Mouse (Mus musculus) adrenal gland, adult 18-20 months (tissue): ENCODE results near the gene Colgalt2. TPM values are rescaled to one million over a fixed set of nuclear protein-coding genes. Genes with fewer than 3 reads are reported as not detected.
A peak's percentile ranks its signal among the peaks of the same experiment; 100 is the strongest.
"Not testable (repeated sequence)": the region's sequence is repeated elsewhere in the genome, so short reads cannot be mapped to it uniquely, and the experiment has no call there.

Source experiments
- DNase-seq, 2 experiments: peaks; one replicate each; pipeline ENCODE4 v3.0.0; 2021 to 2022; ENCODE audit warnings: low spot score in 2 of 2
- long read RNA-seq, 2 experiments: library from polyadenylated mRNA; stranded (forward); transcript quantifications; one replicate each; pipeline ENCODE4 v2.0.0; 2021
- total RNA-seq, 2 experiments: library from RNA; stranded (reverse); gene quantifications; 1 replicate in 1 of 2; 2 replicates in 1 of 2; pipeline ENCODE4 v1.2.3; 2021

Colgalt2 gene
- 1 to 10 TPM; 2.1 to 2.2 TPM for total RNA-seq
- long read RNA-seq, experiment 1, full-length matches to known transcripts: 3 of 3 reads
- long read RNA-seq, experiment 1, partial matches to known transcripts: 0 of 3 reads
- long read RNA-seq, experiment 1, other reads (novel, unspliced or antisense): 0 of 3 reads
- long read RNA-seq, experiment 2, full-length matches to known transcripts: 5 of 6 reads
- long read RNA-seq, experiment 2, partial matches to known transcripts: 1 of 6 reads
- long read RNA-seq, experiment 2, other reads (novel, unspliced or antisense): 0 of 6 reads

DNA sequence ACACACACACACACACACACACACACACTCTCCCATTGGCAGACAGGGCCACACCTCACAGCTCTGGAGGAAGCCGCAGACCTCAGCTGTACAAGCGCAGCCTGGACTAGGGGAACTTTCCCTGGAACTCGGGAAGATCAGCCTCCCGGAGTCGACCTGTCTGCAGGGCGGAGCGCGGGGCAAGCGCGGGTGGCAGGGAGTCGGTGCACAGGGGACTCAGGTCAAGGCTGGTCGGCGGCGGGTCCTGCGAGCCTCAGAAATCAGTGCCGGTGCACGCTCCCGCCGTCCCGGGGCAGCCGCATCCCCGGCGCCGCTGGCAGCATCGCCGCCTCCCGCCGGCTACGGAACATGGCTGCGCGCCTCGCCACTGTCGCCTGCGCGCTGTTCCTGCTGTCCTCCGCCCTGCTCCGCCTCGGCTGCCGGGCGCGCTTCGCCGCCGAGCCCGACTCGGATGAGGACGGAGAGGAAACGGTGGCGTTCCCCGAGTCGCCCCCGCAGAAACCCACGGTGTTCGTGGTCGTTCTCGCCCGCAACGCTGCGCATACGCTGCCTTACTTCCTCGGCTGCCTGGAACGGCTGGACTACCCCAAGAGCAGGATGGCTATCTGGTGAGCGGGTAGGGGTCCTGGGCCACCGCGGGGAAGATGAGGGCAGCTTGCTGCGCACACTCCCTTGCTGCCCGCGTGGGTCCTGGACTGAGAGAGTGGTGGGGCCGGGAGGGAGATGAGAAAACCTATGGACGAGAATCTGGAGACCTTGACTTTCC, at the start of gene Colgalt2:
TSS of gene Colgalt2 (plus strand) at position 41 of the 766 bp plus-strand sequence.
- peak; percentile 60 to 61 for DNase-seq

DNA sequence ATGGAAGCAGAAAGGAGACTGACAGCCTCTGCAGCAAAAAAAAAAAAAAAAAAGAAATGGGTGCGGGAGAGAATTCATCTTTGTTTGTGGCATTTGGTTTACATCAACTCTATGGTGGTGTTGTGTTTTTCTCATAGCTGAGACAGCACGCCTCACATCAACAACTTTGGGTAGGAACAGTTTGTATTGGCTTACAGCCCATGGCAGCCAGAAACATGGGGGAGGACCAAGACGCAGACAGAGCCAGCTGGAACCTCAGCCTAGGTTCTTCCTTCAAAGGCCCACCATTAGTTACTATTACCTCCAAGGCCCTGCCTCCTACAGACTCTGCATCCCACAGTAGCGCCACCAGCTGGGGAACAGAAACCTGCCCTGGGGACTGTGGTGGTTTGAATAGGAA, 42.9 kb upstream of the Colgalt2 start:
- DNase-seq: no peak

GRCm38 (mm10) chr1:152368311-152369088, 31.1 kb upstream of the Colgalt2 start:
- DNase-seq: no peak

- peak; percentile 39 to 42 for DNase-seq
Observed at GRCm38 (mm10) chr1:152369139-152369538, 30.5 kb upstream of the Colgalt2 start.

DNA sequence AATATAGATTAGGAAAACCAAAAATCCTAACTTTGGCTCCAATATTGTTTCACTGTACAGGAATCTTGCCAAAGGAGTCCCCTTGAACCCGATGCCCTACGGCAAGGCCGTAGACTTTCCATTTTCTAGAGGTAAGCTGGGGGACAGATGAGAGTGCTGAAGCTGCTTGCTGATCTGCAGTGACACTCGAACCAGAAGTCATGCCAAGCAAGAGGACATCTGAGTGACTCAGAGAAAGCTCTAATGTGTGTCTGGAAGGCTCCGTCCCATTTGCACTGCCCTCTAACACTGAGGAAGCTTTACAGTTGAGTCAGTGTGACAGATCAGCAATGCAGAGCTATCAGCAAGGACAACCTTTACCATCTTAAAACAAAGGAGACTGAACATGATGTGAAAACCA, 21.3 kb upstream of the Colgalt2 start:
- peak in 1 of 2 experiments; percentile 4 for DNase-seq

- no peak for DNase-seq
Observed at GRCm38 (mm10) chr1:152384589-152384988, 15.0 kb upstream of the Colgalt2 start.

DNA sequence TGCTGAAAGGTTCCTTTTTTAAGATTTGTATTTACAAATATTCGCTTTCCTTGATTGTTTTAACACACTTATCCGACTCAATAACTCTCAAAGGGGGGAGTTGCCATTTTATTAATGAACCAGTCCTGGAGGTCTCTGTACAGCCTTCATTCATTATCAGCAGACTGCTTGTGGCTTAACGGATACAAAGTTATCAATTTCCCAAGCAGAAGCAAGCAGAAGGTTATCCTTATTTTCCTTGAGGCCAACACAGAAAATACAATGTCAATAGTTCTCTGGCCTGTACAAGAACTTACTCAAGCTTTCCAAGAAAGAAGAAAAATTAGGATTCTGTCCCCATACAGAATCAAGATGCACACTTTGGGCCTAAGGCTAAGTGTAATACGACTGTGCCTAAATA, 13.9 kb upstream of the Colgalt2 start:
- DNase-seq: not testable (repeated sequence)

DNA sequence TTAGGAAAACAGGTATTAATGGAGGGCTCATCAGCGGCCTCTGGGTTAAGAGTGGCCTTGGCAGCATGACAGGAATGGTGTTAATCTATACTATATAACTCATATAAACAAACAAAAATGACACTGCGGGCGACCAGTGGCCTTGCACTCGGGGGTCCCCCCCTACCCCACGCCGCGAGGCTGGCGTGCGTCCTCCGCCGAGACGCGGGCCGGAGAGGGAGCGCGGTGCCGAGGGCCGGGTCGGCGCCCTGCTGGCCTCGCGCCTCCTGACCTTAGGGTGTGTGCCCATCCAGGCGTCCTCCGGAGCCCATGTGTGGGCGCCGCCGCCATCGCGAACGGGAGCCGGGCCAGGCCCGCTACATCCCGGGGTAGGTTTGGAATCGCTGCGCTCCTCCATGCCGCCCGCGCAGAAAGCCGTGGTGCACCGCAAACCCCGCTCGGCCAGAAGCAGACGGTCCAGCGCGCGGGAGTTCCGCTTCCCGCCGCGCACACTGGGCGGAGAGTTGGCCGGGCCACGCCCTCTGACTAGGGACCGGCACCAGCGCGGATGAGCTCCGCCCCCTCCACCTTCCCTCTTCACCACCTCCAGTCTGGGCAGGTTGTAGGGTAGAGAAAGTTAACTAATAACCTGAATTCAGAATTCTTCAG, 13.3 kb upstream of the Colgalt2 start, which contains the start of gene Tsen15:
TSS of gene Tsen15 (minus strand) at position 501 of the 648 bp plus-strand sequence.
- DNase-seq: peak; percentile 88 to 89

DNA sequence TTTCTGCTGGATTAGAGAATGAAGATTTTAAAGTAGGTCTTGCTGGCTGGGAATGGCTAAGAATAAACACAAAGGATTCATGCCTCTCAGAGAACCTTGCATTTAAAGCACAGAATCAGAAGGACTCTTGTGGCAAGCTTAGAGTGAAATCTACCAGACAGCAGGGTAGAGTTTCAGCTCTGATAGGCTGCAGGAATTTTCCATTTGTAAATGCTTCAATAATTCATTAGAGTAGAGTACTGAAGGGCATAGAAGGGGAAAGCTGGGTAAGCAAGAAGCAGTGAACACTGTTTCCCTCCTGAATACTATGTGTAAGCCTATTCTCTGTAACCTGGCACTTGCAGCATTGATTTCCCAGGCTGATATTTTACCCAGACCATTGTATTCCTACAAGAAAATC, 10.4 kb upstream of the Colgalt2 start:
- no peak for DNase-seq

- no peak for DNase-seq
Observed at GRCm38 (mm10) chr1:152394137-152394536, 5.5 kb upstream of the Colgalt2 start.

GRCm38 (mm10) chr1:152394956-152395515, 4.6 kb upstream of the Colgalt2 start:
- no peak for DNase-seq

GRCm38 (mm10) chr1:152398708-152399107, 922 bp upstream of the Colgalt2 start:
- no peak for DNase-seq

DNA sequence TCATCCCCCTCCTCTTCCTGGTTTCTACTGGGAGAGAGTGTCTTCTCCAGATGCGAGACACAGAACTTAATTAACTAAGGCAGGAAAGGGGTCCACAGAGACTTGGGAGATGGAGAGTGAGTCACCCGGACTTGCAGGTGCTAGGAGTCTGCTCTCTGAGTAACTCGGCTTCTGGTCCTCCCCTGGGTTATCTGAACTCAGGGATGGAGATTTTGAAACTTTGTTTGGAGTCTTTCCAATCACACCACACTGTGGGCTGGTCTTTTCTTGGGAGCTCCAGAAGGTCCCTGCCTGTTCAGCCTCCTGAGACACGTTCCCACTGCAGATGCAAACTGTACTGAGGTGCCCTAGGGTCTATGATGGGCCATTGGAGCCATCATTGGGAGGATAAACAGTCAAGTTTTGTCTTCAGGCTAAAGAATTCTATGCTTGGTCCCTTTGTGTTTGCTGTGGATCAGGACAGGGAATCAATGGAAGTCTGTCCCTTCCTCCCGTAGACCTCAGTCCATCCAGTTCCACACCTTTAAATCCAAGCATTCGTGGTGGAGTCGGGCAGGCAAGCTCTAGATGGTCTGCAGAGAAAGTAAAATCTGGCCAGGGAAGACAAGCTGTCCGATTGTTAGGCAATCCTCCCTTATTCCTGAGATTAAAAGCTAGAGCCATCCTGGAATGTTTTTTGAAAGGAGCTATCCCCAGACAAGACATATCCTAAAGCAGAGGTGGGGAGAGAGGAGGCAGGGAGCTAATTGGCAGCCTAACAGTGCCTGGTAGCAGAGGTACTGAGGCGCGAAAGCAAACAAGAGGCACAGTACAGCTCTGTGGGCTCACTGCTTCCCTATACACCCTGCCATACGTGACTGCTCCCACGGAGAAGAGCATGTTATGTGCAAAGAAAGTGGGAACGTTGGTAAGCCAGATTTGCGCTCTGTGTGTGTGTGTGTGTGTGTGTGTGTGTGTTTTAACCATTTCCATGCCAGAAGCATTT, 1.2 kb downstream of the Colgalt2 start:
- DNase-seq: no peak

GRCm38 (mm10) chr1:152407021-152407946, 7.7 kb downstream of the Colgalt2 start:
- no peak for DNase-seq

- DNase-seq: no peak
Observed at GRCm38 (mm10) chr1:152409356-152409755, 9.7 kb downstream of the Colgalt2 start.

GRCm38 (mm10) chr1:152410657-152411056, 11.0 kb downstream of the Colgalt2 start:
- DNase-seq: no peak

DNA sequence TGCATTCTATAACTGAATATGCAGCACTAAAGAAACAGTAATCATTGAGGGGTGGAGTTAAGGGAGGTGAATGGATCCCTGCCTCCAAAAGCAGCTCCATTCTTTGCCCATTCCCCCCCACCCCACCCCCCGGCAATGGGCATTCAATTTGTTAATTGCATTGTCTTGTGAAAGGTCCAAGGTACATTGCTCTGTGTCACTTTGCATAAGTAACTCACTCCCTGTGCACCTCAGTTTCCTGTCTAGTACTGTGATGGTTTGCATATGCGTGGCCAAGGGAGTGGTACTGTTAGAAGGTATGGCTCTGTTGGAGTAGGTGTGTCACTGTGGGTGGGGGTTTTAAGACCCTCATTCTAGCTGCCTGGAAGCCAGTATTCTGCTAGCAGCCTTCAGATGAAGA, 13.5 kb downstream of the Colgalt2 start:
- DNase-seq: no peak

GRCm38 (mm10) chr1:152413961-152414360, 14.3 kb downstream of the Colgalt2 start:
- no peak for DNase-seq
